Mouse (Mus musculus) forebrain, embryonic 11.5 days (tissue): Measurements from ENCODE around the gene Serpinb8. TPM values are rescaled to one million over a fixed set of nuclear protein-coding genes. Genes with fewer than 3 reads are reported as not detected.
A peak's percentile ranks its signal among the peaks of the same experiment; 100 is the strongest.

Source experiments
- ATAC-seq: fragments of 200-750 bp; cut with Nextera tagmentation; replicated peaks from 2 replicates; pipeline ENCODE4 v1.8.0; 2017; ENCODE audit warnings: moderate TSS enrichment; ENCODE audit not compliant: low FRiP score
- DNase-seq: peaks from one replicate; pipeline ENCODE4 v3.0.0-alpha.2; 2017; ENCODE audit warnings: low spot score
- H3K27ac ChIP-seq: fragments of 300-500 bp; sonication (generic); 2 replicates; pipeline ENCODE4 v1.5.1; 2014; ENCODE audit warnings: low read depth, low read length
- H3K27me3 ChIP-seq: fragments of 300-500 bp; sonication (generic); 2 replicates; pipeline ENCODE4 v1.6.1; 2014; ENCODE audit warnings: mild to moderate bottlenecking, low read length, mixed read lengths; ENCODE audit not compliant: control insufficient read depth, insufficient read depth
- H3K36me3 ChIP-seq: fragments of 300-500 bp; sonication (generic); 2 replicates; pipeline ENCODE4 v1.6.1; 2014; ENCODE audit warnings: mild to moderate bottlenecking, low read length, moderate library complexity, mixed read lengths; ENCODE audit not compliant: control insufficient read depth, insufficient read depth
- H3K4me1 ChIP-seq: fragments of 300-500 bp; sonication (generic); replicated peaks from 2 replicates; pipeline ENCODE4 v1.6.1; 2014; ENCODE audit warnings: low read length, mixed read lengths; ENCODE audit not compliant: control insufficient read depth, insufficient read depth
- H3K4me2 ChIP-seq: fragments of 300-500 bp; sonication (generic); 2 replicates; pipeline ENCODE4 v1.6.1; 2014; ENCODE audit warnings: low read depth, mild to moderate bottlenecking, low read length, moderate library complexity, mixed read lengths; ENCODE audit not compliant: severe bottlenecking
- H3K4me3 ChIP-seq: fragments of 300-500 bp; sonication (generic); 2 replicates; pipeline ENCODE4 v1.5.1; 2014; ENCODE audit warnings: low read depth, low read length
- H3K9ac ChIP-seq: fragments of 300-500 bp; sonication (generic); 2 replicates; pipeline ENCODE4 v1.6.1; 2014; ENCODE audit warnings: low read length
- H3K9me3 ChIP-seq: fragments of 300-500 bp; sonication (generic); 2 replicates; pipeline ENCODE4 v1.6.1; 2016; ENCODE audit warnings: low read length, mixed read lengths; ENCODE audit not compliant: control insufficient read depth
- WGBS: fragments of 180-500 bp; shearing (Covaris S2); extraction: QIAGEN DNeasy Blood & Tissue Kit; methylation state at CpG from one replicate; pipeline ENCODE4 v1.1.7; 2014; 5-methylcytosine and 5-hydroxymethylcytosine counted together
- polyA plus RNA-seq: library from polyadenylated mRNA; unstranded; fragments of >200 nt; fragmentation: Nextera tagmentation; extraction: Ambion mirVana; gene quantifications from 2 replicates; pipeline ENCODE4 v1.2.1, GENCODE M21; 2014

Serpinb8 gene
- polyA plus RNA-seq, 1 experiment from 2014 or later = 0.07 TPM

DNA sequence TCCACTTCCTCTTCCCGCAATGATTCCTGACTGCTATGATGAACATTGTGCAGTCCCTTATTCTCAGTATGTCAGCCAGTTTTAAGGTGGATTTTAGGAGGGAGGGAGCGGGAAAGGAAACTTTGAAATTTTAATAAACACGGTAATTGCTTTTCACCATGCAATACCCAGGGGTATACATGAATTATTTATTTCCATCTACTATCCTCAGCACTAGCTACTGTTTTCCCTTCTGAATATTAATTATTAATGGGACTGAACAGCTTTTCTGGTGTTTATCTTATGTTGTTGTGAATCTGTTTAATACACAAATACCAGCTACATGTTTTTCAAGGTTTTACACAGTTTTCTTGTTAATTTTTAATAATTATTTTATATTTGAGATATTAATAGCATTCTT is 4.9 kb upstream of the Serpinb8 start:
- whole genome bisulfite sequencing = 91% methylated on average over 3 of the region's 3 CpGs
- DNase-seq = no peak
- Histone ChIP-seq H3K9ac (no peak overlapping the region), H3K36me3 (no peaks in the 10 kb centered on the region), H3K27me3 (no peaks in the 10 kb centered on the region), H3K4me3 (no peak overlapping the region), H3K4me2 (no peak overlapping the region), H3K27ac (no peak overlapping the region), H3K9me3 (no peaks in the 10 kb centered on the region), H3K4me1 (no peaks in the 10 kb centered on the region)
- no peak for ATAC-seq

- no peak for ATAC-seq
- Histone ChIP-seq H3K4me2 (no peak overlapping the region), H3K27me3 (no peaks in the 10 kb centered on the region), H3K4me1 (no peaks in the 10 kb centered on the region), H3K9ac (no peak overlapping the region), H3K4me3 (no peak overlapping the region), H3K27ac (no peak overlapping the region), H3K36me3 (no peaks in the 10 kb centered on the region), H3K9me3 (no peaks in the 10 kb centered on the region)
- DNase-seq = no peak
- WGBS = 93% methylated on average over 3 of the region's 3 CpGs
Measured at GRCm38 (mm10) chr1:107586196-107586595, 3.6 kb upstream of the Serpinb8 start.

DNA sequence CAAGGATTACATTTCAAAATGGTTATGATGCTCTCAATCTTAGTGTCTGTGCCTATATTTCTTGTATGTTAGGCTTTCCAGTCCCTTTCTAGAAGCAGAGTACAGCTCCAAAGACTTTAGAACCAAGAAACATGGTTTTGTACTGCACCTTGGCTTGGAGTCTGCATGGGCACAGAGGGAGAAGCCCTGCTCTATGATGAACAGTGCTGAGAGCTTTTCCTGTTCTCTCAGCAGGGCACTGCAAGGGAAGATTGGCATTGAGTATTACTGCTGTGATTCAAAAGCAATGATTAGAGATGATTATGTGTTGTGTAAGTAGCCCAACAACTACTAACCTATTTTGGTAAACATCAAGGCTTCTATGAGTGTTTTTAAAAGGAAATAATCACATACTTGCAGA is 1.6 kb upstream of the Serpinb8 start:
- ATAC-seq (no peak), DNase-seq (no peak)
- no peak overlapping the region for H3K9ac ChIP-seq
- H3K4me2 ChIP-seq = no peak overlapping the region
- no peaks in the 10 kb centered on the region for H3K9me3 ChIP-seq
- no peaks in the 10 kb centered on the region for H3K27me3 ChIP-seq
- no peak overlapping the region for H3K4me3 ChIP-seq
- H3K4me1 ChIP-seq = no peaks in the 10 kb centered on the region
- no peaks in the 10 kb centered on the region for H3K36me3 ChIP-seq
- no peak overlapping the region for H3K27ac ChIP-seq

DNA sequence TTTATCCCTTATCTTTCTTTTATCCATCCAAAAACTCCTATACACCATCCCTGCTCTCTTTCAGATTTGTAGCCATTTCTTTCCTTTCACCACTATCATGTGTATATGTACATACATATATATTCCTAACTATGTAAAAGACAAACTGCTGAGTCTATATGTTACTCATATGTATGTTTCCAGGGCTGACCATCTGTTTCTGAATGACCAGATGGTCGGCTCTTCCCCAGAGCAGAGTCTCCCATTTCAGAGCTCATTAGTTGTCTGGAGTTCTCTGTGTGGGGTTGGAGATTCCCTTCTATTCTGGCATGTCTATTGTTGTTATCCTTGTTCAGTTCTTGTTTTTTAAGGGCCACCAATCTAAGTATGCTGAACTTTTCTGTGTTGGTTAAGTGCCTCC is 1.2 kb upstream of the Serpinb8 start:
- no peaks in the 10 kb centered on the region for H3K4me1 ChIP-seq
- no peak overlapping the region for H3K9ac ChIP-seq
- H3K9me3 ChIP-seq = no peaks in the 10 kb centered on the region
- H3K27me3 ChIP-seq = no peaks in the 10 kb centered on the region
- WGBS = 51% methylated on average over 1 of the region's 1 CpGs
- no peak overlapping the region for H3K27ac ChIP-seq
- no peak for DNase-seq
- no peak overlapping the region for H3K4me2 ChIP-seq
- no peak overlapping the region for H3K4me3 ChIP-seq
- H3K36me3 ChIP-seq = no peaks in the 10 kb centered on the region
- ATAC-seq = no peak

GRCm38 (mm10) chr1:107592644-107593043 is 2.8 kb downstream of the Serpinb8 start:
- no peak for DNase-seq
- Histone ChIP-seq H3K9ac (no peak overlapping the region), H3K36me3 (no peaks in the 10 kb centered on the region), H3K4me1 (no peaks in the 10 kb centered on the region), H3K4me3 (no peak overlapping the region), H3K27ac (no peak overlapping the region), H3K9me3 (no peaks in the 10 kb centered on the region), H3K27me3 (no peaks in the 10 kb centered on the region), H3K4me2 (no peak overlapping the region)
- ATAC-seq = no peak
- WGBS = 84% methylated on average over 3 of the region's 3 CpGs

DNA sequence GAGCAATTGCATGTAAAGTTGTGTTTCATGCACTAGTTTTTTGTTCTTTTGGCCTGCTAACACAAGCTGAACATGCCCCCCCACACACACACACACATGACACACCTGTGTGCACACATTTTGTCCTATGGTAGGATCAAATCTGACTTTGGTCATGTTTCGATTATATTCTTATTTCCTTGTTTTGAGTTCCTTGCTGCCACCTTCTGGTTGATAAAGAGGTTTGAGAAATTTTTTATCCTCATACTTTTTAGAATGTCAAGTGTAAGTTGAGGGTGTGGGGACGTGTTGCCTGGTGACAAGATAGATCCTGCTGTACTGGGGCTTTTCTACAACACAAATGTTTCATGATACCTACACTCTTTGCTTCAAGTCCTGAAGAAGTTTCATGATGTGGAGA is 3.7 kb downstream of the Serpinb8 start:
- Histone ChIP-seq H3K4me3 (no peak overlapping the region), H3K9ac (no peak overlapping the region), H3K36me3 (no peaks in the 10 kb centered on the region), H3K4me2 (no peak overlapping the region), H3K27ac (no peak overlapping the region), H3K9me3 (no peaks in the 10 kb centered on the region), H3K4me1 (no peaks in the 10 kb centered on the region), H3K27me3 (no peaks in the 10 kb centered on the region)
- ATAC-seq (no peak), DNase-seq (no peak)
- WGBS = 81% methylated on average over 2 of the region's 2 CpGs

DNA sequence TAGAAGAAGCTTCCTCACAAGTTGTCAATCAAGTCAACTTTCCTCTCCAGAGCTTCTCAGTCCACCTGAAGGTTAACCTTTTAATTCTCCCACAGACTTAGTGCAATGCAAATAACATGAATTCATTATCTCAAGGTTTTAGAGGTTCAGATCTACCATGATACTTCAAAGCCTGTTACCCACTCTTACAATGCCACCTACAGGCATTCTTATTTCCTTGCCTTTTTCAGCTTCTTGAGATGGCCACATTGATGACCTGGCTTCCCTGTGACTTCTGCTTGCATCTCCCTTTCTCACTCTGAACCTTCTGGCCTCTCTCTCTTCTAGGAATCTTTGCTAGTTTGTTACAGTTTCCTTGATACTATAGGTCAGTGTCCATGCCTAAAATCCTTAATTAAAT is 7.1 kb downstream of the Serpinb8 start:
- Histone ChIP-seq H3K27me3 (no peaks in the 10 kb centered on the region), H3K9ac (no peak overlapping the region), H3K4me2 (no peak overlapping the region), H3K9me3 (no peaks in the 10 kb centered on the region), H3K27ac (no peak overlapping the region), H3K4me1 (no peaks in the 10 kb centered on the region), H3K36me3 (no peaks in the 10 kb centered on the region), H3K4me3 (no peak overlapping the region)
- DNase-seq (no peak), ATAC-seq (no peak)

DNA sequence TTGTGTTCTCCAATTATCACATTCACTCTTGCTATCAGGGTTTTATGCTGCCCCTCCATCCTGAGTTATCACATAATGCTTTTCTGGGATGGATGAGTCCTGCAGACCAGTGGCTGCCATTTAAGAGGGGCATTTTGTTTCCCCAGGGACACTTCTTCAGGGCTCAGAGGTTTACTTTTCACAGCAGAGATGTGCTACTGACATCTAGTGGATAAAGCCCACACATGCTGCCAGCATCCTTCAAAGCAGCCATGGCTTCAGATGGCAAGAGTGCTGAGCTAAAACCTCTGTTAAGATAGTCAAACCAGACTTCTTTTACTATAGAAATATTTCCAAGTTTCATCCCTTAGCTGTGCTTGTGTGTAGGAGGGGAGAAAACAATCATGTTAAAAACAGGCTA is 8.7 kb downstream of the Serpinb8 start:
- no peaks in the 10 kb centered on the region for H3K27me3 ChIP-seq
- no peak overlapping the region for H3K4me2 ChIP-seq
- no peak overlapping the region for H3K27ac ChIP-seq
- no peak overlapping the region for H3K4me3 ChIP-seq
- DNase-seq (no peak), ATAC-seq (peak; percentile 39; the same call in 1 of the 2 replicates)
- no peaks in the 10 kb centered on the region for H3K4me1 ChIP-seq
- no peak overlapping the region for H3K9ac ChIP-seq
- no peaks in the 10 kb centered on the region for H3K9me3 ChIP-seq
- no peaks in the 10 kb centered on the region for H3K36me3 ChIP-seq

- Histone ChIP-seq H3K36me3 (no peaks in the 10 kb centered on the region), H3K27ac (no peak overlapping the region), H3K4me2 (no peak overlapping the region), H3K9me3 (no peaks in the 10 kb centered on the region), H3K4me1 (no peaks in the 10 kb centered on the region), H3K4me3 (no peak overlapping the region), H3K9ac (no peak overlapping the region), H3K27me3 (no peaks in the 10 kb centered on the region)
- no peak for DNase-seq
- WGBS = 60% methylated on average over 1 of the region's 1 CpGs
- no peak for ATAC-seq
Measured at GRCm38 (mm10) chr1:107608942-107609341, 19.1 kb downstream of the Serpinb8 start.
